Mouse (Mus musculus): ENCODE data around the gene Ogdh. TPM values are rescaled to one million over a fixed set of nuclear protein-coding genes. Genes with fewer than 3 reads are reported as not detected.
"Not testable (repeated sequence)": the region's sequence is repeated elsewhere in the genome, so short reads cannot be mapped to it uniquely, and the experiment has no call there.

Gene Ogdh
- polyA plus RNA-seq, 1 experiment from 2014 or later, result 201 TPM

DNA sequence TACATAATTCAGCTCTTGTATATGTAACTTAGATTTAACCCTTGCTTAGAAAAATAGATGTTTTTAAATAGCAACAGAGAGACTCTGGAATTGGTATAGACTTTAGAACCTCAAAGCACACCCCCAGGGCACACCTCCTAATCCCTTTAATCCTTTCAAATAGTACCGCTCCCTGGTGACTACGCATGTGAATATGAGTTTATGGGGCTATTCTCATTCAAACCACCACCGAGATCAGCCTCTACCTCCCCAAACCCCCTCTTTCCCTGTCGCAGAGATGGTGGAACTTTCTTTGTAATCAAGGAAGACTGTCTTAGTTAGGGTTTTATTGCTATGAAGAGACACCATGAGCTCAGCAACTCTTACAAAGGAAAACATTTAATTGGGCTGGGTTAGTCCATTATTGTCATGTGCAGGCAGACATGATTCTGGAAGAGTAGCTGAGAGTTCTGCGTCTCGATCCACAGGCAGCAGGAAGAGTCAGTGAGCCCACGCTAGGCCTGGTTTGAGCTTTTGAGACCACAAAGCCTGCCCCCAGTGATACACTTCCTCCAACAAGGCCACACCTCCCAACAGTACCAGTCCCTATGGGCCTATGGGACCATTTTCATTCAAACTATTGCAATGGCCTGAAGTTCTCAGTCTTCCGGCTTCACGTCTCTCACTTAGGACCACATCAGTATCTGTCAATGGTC, 73.3 kb downstream of the Ogdh start:
- Histone ChIP-seq H3K27ac (ENCODE audit: low read depth, low read length) (no peak overlapping the region), H3K27me3 (ENCODE audit: control insufficient read depth, insufficient read depth, low read length) (no peaks in the 10 kb centered on the region), H3K36me3 (ENCODE audit: control insufficient read depth, insufficient read depth, low read length) (no peaks in the 10 kb centered on the region), H3K4me2 (no peak overlapping the region), H3K9ac (ENCODE audit: low read depth, low read length) (no peak overlapping the region), H3K4me1 (ENCODE audit: control insufficient read depth, insufficient read depth, low read length) (no peaks in the 10 kb centered on the region), H3K4me3 (ENCODE audit: low read depth, low read length) (no peak overlapping the region), H3K9me3 (replicated peaks; ENCODE audit: control insufficient read depth, low read length) (no peaks in the 10 kb centered on the region)
- WGBS (ENCODE audit: insufficient replicate concordance), result 86% methylated on average over 9 of the region's 9 CpGs
- no peak for ATAC-seq (replicated peaks; ENCODE audit: insufficient number of reproducible peaks, low FRiP score, low TSS enrichment)

DNA sequence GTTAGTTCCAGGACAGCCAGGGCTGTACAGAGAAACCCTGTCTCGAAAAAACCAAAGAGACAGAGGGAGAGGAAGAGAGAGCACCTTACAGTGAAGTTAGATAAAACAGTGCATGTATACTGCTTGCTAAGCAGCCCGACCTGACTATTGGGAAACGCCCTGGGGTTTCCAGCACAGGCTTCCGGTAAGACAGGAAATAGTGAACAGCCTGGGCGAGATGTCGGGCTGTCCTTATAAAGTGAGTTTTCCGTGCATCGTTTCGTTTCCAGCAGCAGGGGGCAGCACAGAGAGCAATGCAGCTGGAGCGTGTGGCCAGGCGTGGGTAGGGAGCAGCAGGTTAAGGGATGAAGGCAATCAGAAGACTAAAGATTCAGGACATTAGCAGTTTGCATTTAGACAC, 74.5 kb downstream of the Ogdh start:
- H3K36me3 ChIP-seq (ENCODE audit: control insufficient read depth, insufficient read depth, low read length), result no peaks in the 10 kb centered on the region
- peak; percentile 49; the same call in 1 of the 2 replicates for ATAC-seq (replicated peaks; ENCODE audit: insufficient number of reproducible peaks, low FRiP score, low TSS enrichment)
- WGBS (ENCODE audit: insufficient replicate concordance), result 17% methylated on average over 11 of the region's 11 CpGs
- no peak overlapping the region for H3K4me3 ChIP-seq (ENCODE audit: low read depth, low read length)
- H3K9me3 ChIP-seq (replicated peaks; ENCODE audit: control insufficient read depth, low read length), result no peaks in the 10 kb centered on the region
- H3K4me2 ChIP-seq, result no peak overlapping the region
- no peaks in the 10 kb centered on the region for H3K4me1 ChIP-seq (ENCODE audit: control insufficient read depth, insufficient read depth, low read length)
- no peak overlapping the region for H3K9ac ChIP-seq (ENCODE audit: low read depth, low read length)
- H3K27ac ChIP-seq (ENCODE audit: low read depth, low read length), result no peak overlapping the region
- H3K27me3 ChIP-seq (ENCODE audit: control insufficient read depth, insufficient read depth, low read length), result no peaks in the 10 kb centered on the region

- no peaks in the 10 kb centered on the region for H3K36me3 ChIP-seq (ENCODE audit: control insufficient read depth, insufficient read depth, low read length)
- no peaks in the 10 kb centered on the region for H3K9me3 ChIP-seq (replicated peaks; ENCODE audit: control insufficient read depth, low read length)
- ATAC-seq (replicated peaks; ENCODE audit: insufficient number of reproducible peaks, low FRiP score, low TSS enrichment), result no peak
- H3K9ac ChIP-seq (ENCODE audit: low read depth, low read length), result no peak overlapping the region
- no peak overlapping the region for H3K4me2 ChIP-seq
- H3K4me3 ChIP-seq (ENCODE audit: low read depth, low read length), result no peak overlapping the region
- 77% methylated on average over 6 of the region's 6 CpGs for WGBS (ENCODE audit: insufficient replicate concordance)
- no peaks in the 10 kb centered on the region for H3K27me3 ChIP-seq (ENCODE audit: control insufficient read depth, insufficient read depth, low read length)
- no peak overlapping the region for H3K27ac ChIP-seq (ENCODE audit: low read depth, low read length)
- no peaks in the 10 kb centered on the region for H3K4me1 ChIP-seq (ENCODE audit: control insufficient read depth, insufficient read depth, low read length)
Observed at GRCm38 (mm10) chr11:6366434-6366833, 75.0 kb downstream of the Ogdh start.

- no peak overlapping the region for H3K27ac ChIP-seq (ENCODE audit: low read depth, low read length)
- ATAC-seq (replicated peaks; ENCODE audit: insufficient number of reproducible peaks, low FRiP score, low TSS enrichment), result no peak
- WGBS (ENCODE audit: insufficient replicate concordance), result 76% methylated on average over 4 of the region's 4 CpGs
Observed at GRCm38 (mm10) chr11:6367156-6367555, 75.7 kb downstream of the Ogdh start.

GRCm38 (mm10) chr11:6367986-6368385, 76.6 kb downstream of the Ogdh start:
- ATAC-seq (replicated peaks; ENCODE audit: insufficient number of reproducible peaks, low FRiP score, low TSS enrichment); H3K27me3 ChIP-seq (ENCODE audit: control insufficient read depth, insufficient read depth, low read length); H3K4me1 ChIP-seq (ENCODE audit: control insufficient read depth, insufficient read depth, low read length); H3K4me2 ChIP-seq; H3K4me3 ChIP-seq (ENCODE audit: low read depth, low read length); H3K36me3 ChIP-seq (ENCODE audit: control insufficient read depth, insufficient read depth, low read length); H3K27ac ChIP-seq (ENCODE audit: low read depth, low read length); H3K9ac ChIP-seq (ENCODE audit: low read depth, low read length); H3K9me3 ChIP-seq (replicated peaks; ENCODE audit: control insufficient read depth, low read length): not testable (repeated sequence)
- 77% methylated on average over 5 of the region's 5 CpGs for WGBS (ENCODE audit: insufficient replicate concordance)

More at GRCm38 (mm10) chr11:6367156-6367555, 75.7 kb downstream of the Ogdh start:
- no peak overlapping the region for H3K4me3 ChIP-seq (ENCODE audit: low read depth, low read length)
- H3K9me3 ChIP-seq (replicated peaks; ENCODE audit: control insufficient read depth, low read length), result no peaks in the 10 kb centered on the region
- H3K4me1 ChIP-seq (ENCODE audit: control insufficient read depth, insufficient read depth, low read length), result no peaks in the 10 kb centered on the region
- no peak overlapping the region for H3K9ac ChIP-seq (ENCODE audit: low read depth, low read length)
- no peaks in the 10 kb centered on the region for H3K36me3 ChIP-seq (ENCODE audit: control insufficient read depth, insufficient read depth, low read length)
- H3K27me3 ChIP-seq (ENCODE audit: control insufficient read depth, insufficient read depth, low read length), result no peaks in the 10 kb centered on the region
- no peak overlapping the region for H3K4me2 ChIP-seq

GRCm38 (mm10) chr11:6371376-6372155, 80.1 kb downstream of the Ogdh start:
- no peaks in the 10 kb centered on the region for H3K9me3 ChIP-seq (replicated peaks; ENCODE audit: control insufficient read depth, low read length)
- H3K4me1 ChIP-seq (ENCODE audit: control insufficient read depth, insufficient read depth, low read length), result no peaks in the 10 kb centered on the region
- WGBS (ENCODE audit: insufficient replicate concordance), result 83% methylated on average over 11 of the region's 11 CpGs
- H3K27ac ChIP-seq (ENCODE audit: low read depth, low read length), result no peak overlapping the region
- no peak overlapping the region for H3K4me3 ChIP-seq (ENCODE audit: low read depth, low read length)
- H3K36me3 ChIP-seq (ENCODE audit: control insufficient read depth, insufficient read depth, low read length), result no peaks in the 10 kb centered on the region
- no peak for ATAC-seq (replicated peaks; ENCODE audit: insufficient number of reproducible peaks, low FRiP score, low TSS enrichment)
- no peaks in the 10 kb centered on the region for H3K27me3 ChIP-seq (ENCODE audit: control insufficient read depth, insufficient read depth, low read length)
- H3K4me2 ChIP-seq, result no peak overlapping the region
- H3K9ac ChIP-seq (ENCODE audit: low read depth, low read length), result no peak overlapping the region

DNA sequence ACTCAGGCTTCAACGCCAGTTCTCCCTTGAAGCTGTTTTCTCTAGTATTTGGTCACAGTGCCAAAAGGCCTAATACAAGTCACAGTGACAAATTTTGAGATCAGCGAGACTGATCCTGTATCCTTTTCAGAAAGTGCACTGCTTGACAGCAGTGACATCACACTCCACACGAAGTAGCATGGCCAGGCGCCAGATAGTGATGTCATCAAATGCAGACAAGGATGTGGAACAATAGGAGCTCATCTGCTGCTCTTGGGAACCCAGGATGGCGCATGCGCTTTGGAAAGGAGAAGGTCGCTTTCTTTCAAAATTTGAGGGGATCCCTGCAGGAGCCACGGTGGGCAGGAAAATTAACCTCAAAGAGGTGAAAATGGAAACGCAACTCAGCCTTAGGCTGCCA, 81.4 kb downstream of the Ogdh start:
- H3K4me3 ChIP-seq (ENCODE audit: low read depth, low read length), result no peak overlapping the region
- no peak overlapping the region for H3K4me2 ChIP-seq
- H3K4me1 ChIP-seq (ENCODE audit: control insufficient read depth, insufficient read depth, low read length), result no peaks in the 10 kb centered on the region
- ATAC-seq (replicated peaks; ENCODE audit: insufficient number of reproducible peaks, low FRiP score, low TSS enrichment), result no peak
- no peaks in the 10 kb centered on the region for H3K27me3 ChIP-seq (ENCODE audit: control insufficient read depth, insufficient read depth, low read length)
- H3K9ac ChIP-seq (ENCODE audit: low read depth, low read length), result no peak overlapping the region
- H3K27ac ChIP-seq (ENCODE audit: low read depth, low read length), result no peak overlapping the region
- no peaks in the 10 kb centered on the region for H3K9me3 ChIP-seq (replicated peaks; ENCODE audit: control insufficient read depth, low read length)
- H3K36me3 ChIP-seq (ENCODE audit: control insufficient read depth, insufficient read depth, low read length), result no peaks in the 10 kb centered on the region
- WGBS (ENCODE audit: insufficient replicate concordance), result 87% methylated on average over 9 of the region's 9 CpGs

- H3K4me3 ChIP-seq (ENCODE audit: low read depth, low read length), result no peak overlapping the region
- H3K9ac ChIP-seq (ENCODE audit: low read depth, low read length), result no peak overlapping the region
- no peaks in the 10 kb centered on the region for H3K4me1 ChIP-seq (ENCODE audit: control insufficient read depth, insufficient read depth, low read length)
- 76% methylated on average over 6 of the region's 6 CpGs for WGBS (ENCODE audit: insufficient replicate concordance)
- H3K27ac ChIP-seq (ENCODE audit: low read depth, low read length), result no peak overlapping the region
- H3K36me3 ChIP-seq (ENCODE audit: control insufficient read depth, insufficient read depth, low read length), result no peaks in the 10 kb centered on the region
- no peak overlapping the region for H3K4me2 ChIP-seq
- no peaks in the 10 kb centered on the region for H3K27me3 ChIP-seq (ENCODE audit: control insufficient read depth, insufficient read depth, low read length)
- no peak for ATAC-seq (replicated peaks; ENCODE audit: insufficient number of reproducible peaks, low FRiP score, low TSS enrichment)
- no peaks in the 10 kb centered on the region for H3K9me3 ChIP-seq (replicated peaks; ENCODE audit: control insufficient read depth, low read length)
Observed at GRCm38 (mm10) chr11:6380916-6381315, 89.5 kb downstream of the Ogdh start.

Data from heart, embryonic 11.5 days (tissue).